Mouse (Mus musculus): Measurements from ENCODE around the gene Xab2.

Xab2 gene

GRCm38 (mm10) chr8:3621199-3621970, at the start of gene Xab2, which contains the start of gene Pet100:
TSS of gene Xab2 (minus strand) at chr8:3621316.
TSS of gene Pet100 (plus strand) at chr8:3621548.
- peak; percentile 99 for DNase-seq (ENCODE audit: low read depth, low spot score)

DNA sequence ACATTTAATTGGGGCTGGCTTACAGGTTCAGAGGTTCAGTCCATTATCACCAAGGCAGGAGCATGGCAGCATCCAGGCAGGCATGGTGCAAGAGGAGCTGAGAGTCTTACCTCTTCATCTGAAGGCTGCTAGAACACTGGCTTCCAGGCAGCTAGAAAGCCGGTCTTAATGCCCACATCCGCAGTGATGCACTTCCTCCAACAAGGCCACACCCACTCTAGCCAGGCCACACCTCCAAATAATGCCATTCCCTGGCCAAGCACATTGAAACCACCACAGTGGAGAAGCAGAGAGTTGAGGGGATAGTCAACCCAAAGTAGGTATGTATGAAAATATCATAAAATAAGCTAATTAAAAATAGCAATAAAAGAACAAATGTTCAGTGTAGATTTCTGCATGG, 49.3 kb upstream of the Xab2 start:
- DNase-seq (ENCODE audit: low read depth, low spot score): peak; percentile 51

DNA sequence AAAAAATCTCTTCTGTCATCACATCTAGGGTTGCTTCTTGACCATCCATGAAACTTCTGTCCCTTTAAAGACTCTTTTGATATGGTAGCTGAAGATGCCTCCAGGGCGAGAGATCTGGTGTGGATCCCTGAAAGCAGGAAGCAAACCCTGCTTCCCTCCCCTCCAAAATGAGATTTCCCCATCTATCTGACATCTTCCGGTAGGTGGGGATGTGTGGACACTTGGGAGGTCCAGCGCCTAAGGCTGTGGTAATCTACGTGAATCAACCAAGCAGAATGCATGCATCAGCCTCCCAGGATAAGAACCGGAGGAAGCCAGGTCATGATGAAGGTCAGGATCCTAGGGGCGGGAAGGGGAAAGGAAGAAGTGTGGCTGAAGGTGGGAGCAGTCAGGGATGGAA, 44.4 kb upstream of the Xab2 start, which contains the start of gene Mcemp1:
Gene Mcemp1 (plus strand): TSS at position 248 of the 400 bp plus-strand sequence.
- DNase-seq (ENCODE audit: low read depth, low spot score): no peak

DNA sequence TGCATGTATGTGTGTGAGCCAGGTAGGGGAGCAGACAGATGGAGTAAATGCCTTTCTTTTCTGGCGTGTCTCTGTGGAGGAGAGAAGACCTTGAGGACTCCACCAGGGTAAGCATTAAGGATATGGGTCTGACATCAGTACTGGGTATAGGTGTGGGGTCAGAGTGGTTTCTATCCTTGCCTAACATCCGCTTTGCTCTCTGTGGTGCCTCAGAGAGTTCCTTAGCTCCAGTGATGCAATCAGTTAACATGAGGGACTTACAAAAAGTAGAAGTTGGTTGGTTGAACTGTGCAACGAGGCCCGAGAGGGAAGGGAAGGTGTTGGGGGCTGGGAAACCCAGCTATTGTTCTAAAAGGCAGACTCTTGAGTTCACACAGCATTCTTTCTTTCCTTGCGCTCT, 43.3 kb upstream of the Xab2 start:
- no peak for DNase-seq (ENCODE audit: low read depth, low spot score)

DNA sequence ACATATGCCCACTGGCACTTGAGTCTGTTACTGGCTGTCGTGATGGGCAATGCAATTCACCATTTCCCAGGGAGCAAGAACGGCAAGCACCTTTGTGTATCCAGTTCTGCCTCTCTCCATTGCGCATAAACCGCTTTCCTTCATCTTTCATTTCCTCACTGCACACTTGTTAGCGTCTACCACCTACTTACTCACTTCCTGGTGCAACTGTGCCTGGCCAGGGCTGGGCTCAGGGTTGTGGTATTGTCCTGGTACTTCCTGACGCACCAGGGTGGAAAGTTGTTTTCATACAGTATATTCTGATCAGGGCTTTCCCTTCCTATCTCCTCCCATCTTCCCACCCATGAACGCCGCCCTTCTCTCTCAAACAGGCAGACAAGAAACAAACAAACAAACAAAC, 39.8 kb upstream of the Xab2 start:
- DNase-seq (ENCODE audit: low read depth, low spot score): no peak

GRCm38 (mm10) chr8:3656725-3657381, 35.7 kb upstream of the Xab2 start:
- DNase-seq (ENCODE audit: low read depth, low spot score): no peak

GRCm38 (mm10) chr8:3655526-3655925, 34.4 kb upstream of the Xab2 start, which contains the start of gene Retn:
TSS of gene Retn (plus strand) at chr8:3655770.
- no peak for DNase-seq (ENCODE audit: low read depth, low spot score)

DNA sequence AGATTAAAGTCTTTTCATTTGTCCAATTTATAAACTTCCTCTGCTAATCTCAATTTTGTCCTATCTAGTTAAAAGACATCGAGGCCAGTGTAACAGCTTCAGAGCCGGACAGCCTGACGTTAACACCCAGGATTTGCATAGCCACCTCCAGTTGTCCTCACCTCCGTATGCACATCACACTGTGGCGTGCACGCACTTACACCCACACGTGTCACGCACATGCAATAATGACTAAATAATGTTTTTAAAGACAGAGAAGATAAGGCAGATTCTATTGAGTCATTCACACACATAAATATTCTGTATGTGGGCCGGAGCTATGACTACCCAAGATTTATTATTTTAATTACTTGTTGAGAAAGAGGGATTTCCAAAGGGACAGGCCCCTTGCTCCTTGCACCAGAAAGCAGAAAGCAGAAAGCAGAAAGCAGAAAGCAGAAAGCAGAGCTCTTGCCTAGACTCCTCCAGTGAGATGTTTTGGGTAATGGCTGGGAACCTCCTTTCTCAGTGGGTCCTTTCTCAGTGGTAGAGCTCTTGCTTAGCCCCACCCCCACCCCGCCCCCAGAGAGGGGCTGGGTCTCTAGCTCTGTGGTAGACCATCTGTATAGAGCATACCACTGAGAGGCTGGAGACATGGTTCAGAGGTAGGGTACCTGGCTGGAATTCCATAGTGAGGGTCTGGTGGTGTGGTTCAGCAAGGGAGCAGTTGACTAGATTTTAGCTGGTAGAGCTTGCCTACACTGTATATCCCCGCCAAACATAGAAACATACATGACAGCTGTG, 33.8 kb upstream of the Xab2 start:
- no peak for DNase-seq (ENCODE audit: low read depth, low spot score)

DNA sequence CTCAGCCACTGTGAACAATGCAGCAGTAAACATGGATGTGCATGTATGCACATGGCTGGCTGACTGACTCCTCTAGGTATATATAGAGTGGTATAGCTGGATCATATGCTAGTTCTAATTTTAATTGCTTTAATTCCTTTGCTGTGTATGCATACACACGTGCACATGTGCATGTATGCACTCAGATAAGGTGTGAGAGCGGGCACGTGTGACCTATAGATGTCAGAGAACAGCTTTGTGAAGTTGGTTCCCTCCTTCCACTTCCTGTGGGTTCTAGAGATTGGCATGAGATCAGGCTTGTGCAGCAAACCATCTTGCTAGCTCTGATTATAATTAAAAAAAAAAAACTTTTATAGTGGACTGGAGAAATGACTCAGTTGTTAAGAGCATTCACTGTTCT, 31.7 kb upstream of the Xab2 start:
- DNase-seq (ENCODE audit: low read depth, low spot score): no peak

GRCm38 (mm10) chr8:3648990-3649389, 27.9 kb upstream of the Xab2 start:
- DNase-seq (ENCODE audit: low read depth, low spot score): no peak

- DNase-seq (ENCODE audit: low read depth, low spot score): no peak
These were observed 27.2 kb upstream of the Xab2 start for GRCm38 (mm10) chr8:3648268-3648667.

GRCm38 (mm10) chr8:3647561-3647960, 26.4 kb upstream of the Xab2 start:
- DNase-seq (ENCODE audit: low read depth, low spot score): no peak

DNA sequence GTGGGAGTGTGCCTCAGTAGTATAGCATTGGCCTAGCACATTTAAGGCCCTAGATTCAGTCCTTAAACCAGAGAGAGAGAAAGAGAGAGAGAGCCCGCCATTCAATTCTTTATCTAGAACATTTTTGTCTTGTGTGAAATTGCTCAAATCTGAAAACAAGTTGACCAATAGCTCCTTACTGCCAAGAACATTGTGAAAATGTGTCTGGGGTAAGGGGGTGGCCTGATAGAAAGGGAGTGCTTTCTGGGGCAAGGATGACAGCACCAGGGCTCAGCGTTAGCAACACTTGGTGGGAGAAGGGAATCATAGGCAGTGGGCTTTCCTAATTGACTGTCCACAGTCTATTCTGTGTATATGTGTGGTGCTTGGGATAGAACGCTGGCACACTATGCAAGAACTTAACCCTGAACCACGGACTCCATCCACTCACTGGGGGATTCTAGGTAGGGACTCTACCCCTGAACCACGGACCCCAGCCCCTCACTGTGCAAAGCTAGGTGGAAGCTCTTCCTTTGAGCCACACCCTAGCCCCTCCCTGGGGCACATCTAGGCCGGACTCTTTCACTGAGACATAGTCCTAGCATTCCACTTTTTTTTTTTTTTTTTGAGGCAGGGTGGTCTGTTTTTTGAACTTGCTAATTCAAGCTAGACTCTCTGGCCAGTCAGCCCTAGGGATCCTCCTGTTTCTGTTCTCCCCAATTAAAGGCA, 25.9 kb upstream of the Xab2 start:
- DNase-seq (ENCODE audit: low read depth, low spot score): no peak

- peak; percentile 70 for DNase-seq (ENCODE audit: low read depth, low spot score)
These were observed 24.7 kb upstream of the Xab2 start for GRCm38 (mm10) chr8:3645804-3646203.

DNA sequence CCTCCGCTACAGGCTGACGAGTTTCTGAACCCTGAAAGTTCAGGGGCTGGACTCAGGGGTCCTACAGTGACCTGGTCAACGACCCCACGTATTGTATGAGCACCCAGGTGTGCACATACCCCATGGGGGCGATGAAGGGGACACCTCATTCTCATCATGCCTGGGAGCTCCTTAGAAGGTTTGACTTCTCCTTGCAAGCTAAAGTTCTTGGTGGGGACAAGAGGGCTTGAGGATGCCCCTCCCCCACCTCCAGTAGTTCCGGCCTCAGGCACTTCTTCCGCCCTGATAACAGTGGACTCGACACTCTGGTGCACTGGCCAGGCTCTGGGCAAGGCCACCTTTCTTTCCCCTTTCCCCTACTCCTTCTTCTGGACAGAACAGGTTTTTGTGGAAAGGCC, 10.4 kb upstream of the Xab2 start:
- peak; percentile 38 for DNase-seq (ENCODE audit: low read depth, low spot score)

- DNase-seq (ENCODE audit: low read depth, low spot score): peak; percentile 95
These were observed 9.7 kb upstream of the Xab2 start, which contains the start of gene Stxbp2 for GRCm38 (mm10) chr8:3630647-3631477. TSS of gene Stxbp2 (plus strand) at chr8:3630955.

DNA sequence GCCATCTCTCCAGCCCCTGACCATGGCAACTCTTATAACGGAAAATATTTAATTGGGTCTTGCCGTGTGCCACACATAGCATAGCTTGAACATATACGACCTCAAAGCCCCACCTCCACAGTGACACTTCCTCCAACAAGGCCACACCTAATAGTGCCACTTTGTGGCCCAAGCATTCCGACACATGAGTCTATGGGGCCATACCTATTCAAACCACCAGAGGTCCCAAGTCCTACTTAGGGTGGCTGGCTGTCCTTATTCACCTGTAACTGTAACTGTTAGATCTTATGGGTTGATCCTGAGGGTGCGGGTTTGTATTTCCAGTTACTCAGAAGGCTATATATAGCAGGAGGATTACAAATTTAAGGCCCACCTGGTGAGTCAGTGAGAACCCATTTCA, 6.9 kb upstream of the Xab2 start:
- DNase-seq (ENCODE audit: low read depth, low spot score): peak; percentile 67

DNA sequence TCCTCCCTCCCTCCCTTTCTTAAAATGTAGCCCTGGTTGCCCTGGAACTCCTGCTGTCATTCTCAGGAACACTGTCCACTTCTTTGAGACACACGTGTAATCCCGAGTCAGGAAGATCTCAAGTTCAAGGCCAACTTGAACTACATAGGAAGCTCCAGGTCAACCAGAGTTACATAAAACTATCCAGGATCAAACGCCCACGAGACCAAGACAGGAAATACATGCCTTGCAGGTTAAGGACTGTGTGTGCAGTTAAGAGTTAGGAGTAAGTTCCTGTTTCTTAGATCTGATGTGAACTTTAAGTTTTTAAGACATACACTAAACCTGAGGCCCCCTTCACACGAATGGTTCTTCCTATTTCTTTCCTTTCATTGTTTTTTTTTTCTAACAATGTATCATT, 5.9 kb upstream of the Xab2 start:
- DNase-seq (ENCODE audit: low read depth, low spot score): no peak

DNA sequence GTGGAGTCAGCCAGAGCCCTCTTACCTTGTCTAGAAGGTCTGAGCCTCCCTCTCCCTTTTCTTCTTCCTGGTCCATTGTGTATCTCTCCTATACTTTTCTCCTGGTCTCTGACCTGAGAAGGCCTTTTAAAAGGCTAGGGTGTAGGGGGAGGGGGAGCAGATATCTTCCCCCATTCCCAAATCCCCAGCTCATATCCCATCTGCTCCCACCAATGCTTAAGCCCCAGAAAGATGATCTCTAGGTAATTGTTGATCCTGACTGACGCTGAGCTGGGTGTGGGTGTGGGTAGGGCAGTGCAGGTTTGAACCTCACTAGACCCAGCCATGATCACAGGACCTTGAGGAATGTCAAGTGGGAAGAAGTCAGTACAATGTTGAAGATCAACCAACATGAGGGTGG, 4.3 kb upstream of the Xab2 start, which contains the start of gene Pcp2:
Gene Pcp2 (minus strand): TSS at position 101 of the 400 bp plus-strand sequence.
- no peak for DNase-seq (ENCODE audit: low read depth, low spot score)

DNA sequence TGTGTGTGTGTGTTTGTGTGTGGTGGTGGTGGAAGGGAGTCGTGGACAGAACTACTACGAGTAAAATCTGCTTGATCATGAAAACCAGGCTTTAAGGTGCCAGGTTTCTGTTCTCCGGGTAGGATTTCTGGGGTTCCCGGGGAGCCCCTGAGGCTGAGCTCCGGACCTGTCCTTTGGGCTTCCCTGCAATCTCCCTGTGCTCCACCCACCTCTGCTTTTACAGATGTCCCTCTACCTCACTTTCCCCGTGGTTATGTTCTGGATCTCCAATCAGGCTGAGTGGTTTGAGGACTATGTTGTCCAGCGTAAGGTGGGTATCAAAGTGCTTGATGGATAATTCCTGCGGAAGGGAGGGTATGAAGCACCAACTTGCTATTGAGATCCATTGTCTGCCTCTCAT, 1.0 kb upstream of the Xab2 start:
- peak; percentile 6 for DNase-seq (ENCODE audit: low read depth, low spot score)

DNA sequence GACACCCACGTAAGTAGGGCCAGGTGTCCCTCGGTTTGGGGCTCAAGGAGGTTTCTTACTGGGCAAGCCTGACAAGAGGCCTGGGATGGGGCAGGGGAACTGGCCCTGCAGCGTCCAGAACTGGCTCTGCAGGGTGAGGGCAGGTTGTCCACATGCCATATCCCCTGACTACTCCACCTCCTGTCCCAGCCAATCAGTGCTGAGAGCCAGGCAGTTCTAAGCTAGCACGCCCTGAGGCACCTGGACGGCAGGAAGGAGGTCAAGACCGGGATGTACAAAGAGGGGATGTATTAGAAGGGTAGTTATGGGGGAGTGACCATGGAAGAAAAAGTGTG, 11.3 kb downstream of the Xab2 start:
- no peak for DNase-seq (ENCODE audit: low read depth, low spot score)

Measured in CD4-positive, CD25-positive, alpha-beta regulatory T cell, adult 2 months (primary cell).